Mouse (Mus musculus): Measurements from ENCODE around the gene Adgrl3.

Adgrl3 gene

GRCm38 (mm10) chr5:81248724-81249123, 228.8 kb downstream of the Adgrl3 start:
- peak; percentile 6 for DNase-seq (ENCODE audit: low spot score)

- DNase-seq (ENCODE audit: low spot score): no peak
Observed at GRCm38 (mm10) chr5:81256091-81256490, 236.2 kb downstream of the Adgrl3 start.

GRCm38 (mm10) chr5:81269689-81270088, 249.8 kb downstream of the Adgrl3 start:
- no peak for DNase-seq (ENCODE audit: low spot score)

GRCm38 (mm10) chr5:81275346-81276047, 255.6 kb downstream of the Adgrl3 start:
- DNase-seq (ENCODE audit: low spot score): no peak

- no peak for DNase-seq (ENCODE audit: low spot score)
Observed at GRCm38 (mm10) chr5:81279246-81279645, 259.3 kb downstream of the Adgrl3 start.

- no peak for DNase-seq (ENCODE audit: low spot score)
Observed at GRCm38 (mm10) chr5:81285643-81286042, 265.7 kb downstream of the Adgrl3 start.

- no peak for DNase-seq (ENCODE audit: low spot score)
Observed at GRCm38 (mm10) chr5:81301874-81302273, 281.9 kb downstream of the Adgrl3 start.

GRCm38 (mm10) chr5:81317406-81318112, 297.6 kb downstream of the Adgrl3 start:
- DNase-seq (ENCODE audit: low spot score): no peak

GRCm38 (mm10) chr5:81321276-81321934, 301.5 kb downstream of the Adgrl3 start:
- no peak for DNase-seq (ENCODE audit: low spot score)

- no peak for DNase-seq (ENCODE audit: low spot score)
Observed at GRCm38 (mm10) chr5:81322064-81322463, 302.1 kb downstream of the Adgrl3 start.

- no peak for DNase-seq (ENCODE audit: low spot score)
Observed at GRCm38 (mm10) chr5:81326916-81327315, 307.0 kb downstream of the Adgrl3 start.

- DNase-seq (ENCODE audit: low spot score): no peak
Observed at GRCm38 (mm10) chr5:81327392-81327791, 307.5 kb downstream of the Adgrl3 start.

- no peak for DNase-seq (ENCODE audit: low spot score)
Observed at GRCm38 (mm10) chr5:81329571-81329971, 309.6 kb downstream of the Adgrl3 start.

GRCm38 (mm10) chr5:81344330-81344729, 324.4 kb downstream of the Adgrl3 start:
- DNase-seq (ENCODE audit: low spot score): no peak

- DNase-seq (ENCODE audit: low spot score): no peak
Observed at GRCm38 (mm10) chr5:81345096-81345435, 325.1 kb downstream of the Adgrl3 start.

GRCm38 (mm10) chr5:81345436-81346131, 325.6 kb downstream of the Adgrl3 start:
- DNase-seq (ENCODE audit: low spot score): no peak

- DNase-seq (ENCODE audit: low spot score): no peak
Observed at GRCm38 (mm10) chr5:81347571-81347970, 327.6 kb downstream of the Adgrl3 start.

GRCm38 (mm10) chr5:81359560-81359959, 339.6 kb downstream of the Adgrl3 start:
- no peak for DNase-seq (ENCODE audit: low spot score)

GRCm38 (mm10) chr5:81364198-81364643, 344.3 kb downstream of the Adgrl3 start:
- DNase-seq (ENCODE audit: low spot score): no peak

GRCm38 (mm10) chr5:81365250-81365649, 345.3 kb downstream of the Adgrl3 start:
- no peak for DNase-seq (ENCODE audit: low spot score)

GRCm38 (mm10) chr5:81370126-81370850, 350.4 kb downstream of the Adgrl3 start:
- no peak for DNase-seq (ENCODE audit: low spot score)

GRCm38 (mm10) chr5:81375992-81376391, 356.1 kb downstream of the Adgrl3 start:
- no peak for DNase-seq (ENCODE audit: low spot score)

Measured in MN1 (cell line).